Mouse (Mus musculus) erythroblast, embryonic 14.5 days (primary cell): ENCODE results near the gene Tjp1. TPM values are rescaled to one million over a fixed set of nuclear protein-coding genes. Genes with fewer than 3 reads are reported as not detected.

Source experiments
- H3K27me3 ChIP-seq: 2 replicates; pipeline ENCODE4 v1.6.1; 2012; ENCODE audit warnings: inconsistent platforms; ENCODE audit not compliant: control insufficient read depth
- H3K36me3 ChIP-seq: 2 replicates; pipeline ENCODE4 v1.6.1; 2012; ENCODE audit warnings: mild to moderate bottlenecking, inconsistent platforms; ENCODE audit not compliant: control insufficient read depth
- H3K4me1 ChIP-seq: 2 replicates; pipeline ENCODE4 v1.6.1; 2012; ENCODE audit warnings: inconsistent platforms; ENCODE audit not compliant: control insufficient read depth
- H3K4me3 ChIP-seq: replicated peaks from 2 replicates; pipeline ENCODE3; 2012; ENCODE audit warnings: moderate library complexity, mild to moderate bottlenecking, inconsistent platforms
- H3K9me3 ChIP-seq: 2 replicates; pipeline ENCODE4 v1.6.1; 2012; ENCODE audit warnings: low read length, inconsistent platforms, mixed read lengths; ENCODE audit not compliant: control insufficient read depth
- GATA1 ChIP-seq: IDR thresholded peaks from 2 replicates; pipeline ENCODE4 v1.6.1; 2012; ENCODE audit warnings: low read length, inconsistent platforms, mixed read lengths
- TAL1 ChIP-seq: IDR thresholded peaks from 3 replicates; pipeline ENCODE4 v1.6.1; 2012; ENCODE audit warnings: low read length, inconsistent platforms, mixed read lengths
- polyA plus RNA-seq: library from polyadenylated mRNA; stranded (reverse); fragments of >175 nt; gene quantifications from 2 replicates; pipeline ENCODE4 v1.2.3, GENCODE M21; 2012

The Tjp1 gene
- polyA plus RNA-seq, 1 experiment = 0.04 TPM

- Histone ChIP-seq H3K4me1 (no peaks in the 10 kb centered on the region), H3K4me3 (no peak overlapping the region), H3K9me3 (no peaks in the 10 kb centered on the region), H3K27me3 (no peaks in the 10 kb centered on the region), H3K36me3 (no peaks in the 10 kb centered on the region)
- no peak for TF ChIP-seq TAL1
- no peak for TF ChIP-seq GATA1
These were observed 179.0 kb downstream of the Tjp1 start for GRCm38 (mm10) chr7:65348540-65348939.

DNA sequence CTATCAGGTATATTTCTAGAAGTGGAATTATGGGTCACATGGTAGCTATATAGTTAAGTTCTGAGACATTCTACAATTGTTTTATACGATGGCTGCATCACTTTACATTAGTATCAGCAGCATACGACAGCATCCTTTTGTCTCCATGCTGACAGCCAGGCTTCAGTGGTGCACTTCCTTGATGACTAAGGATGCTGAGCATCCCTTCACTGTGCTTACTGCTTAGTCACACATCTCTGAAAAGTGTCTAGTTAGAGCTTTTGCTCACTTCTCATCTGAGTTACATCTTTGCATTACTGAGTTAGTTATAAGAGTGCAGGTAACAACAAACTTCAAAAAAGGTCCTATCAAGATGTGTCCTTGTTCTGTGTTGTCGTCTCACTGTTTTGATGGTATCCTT is 182.3 kb downstream of the Tjp1 start:
- TF ChIP-seq GATA1 = no peak
- TF ChIP-seq TAL1 = no peak
- no peaks in the 10 kb centered on the region for H3K9me3 ChIP-seq
- no peaks in the 10 kb centered on the region for H3K27me3 ChIP-seq
- no peak overlapping the region for H3K4me3 ChIP-seq
- no peaks in the 10 kb centered on the region; the same call in 1 of the 2 replicates for H3K36me3 ChIP-seq
- H3K4me1 ChIP-seq = no peaks in the 10 kb centered on the region

GRCm38 (mm10) chr7:65337581-65338270 is 189.9 kb downstream of the Tjp1 start:
- no peak overlapping the region for H3K4me3 ChIP-seq
- H3K36me3 ChIP-seq = peaks cover 6% of the 10 kb centered on the region; the same call in 1 of the 2 replicates
- no peaks in the 10 kb centered on the region for H3K9me3 ChIP-seq
- H3K4me1 ChIP-seq = no peaks in the 10 kb centered on the region
- TF ChIP-seq TAL1 (no peak), GATA1 (no peak)
- no peaks in the 10 kb centered on the region for H3K27me3 ChIP-seq

DNA sequence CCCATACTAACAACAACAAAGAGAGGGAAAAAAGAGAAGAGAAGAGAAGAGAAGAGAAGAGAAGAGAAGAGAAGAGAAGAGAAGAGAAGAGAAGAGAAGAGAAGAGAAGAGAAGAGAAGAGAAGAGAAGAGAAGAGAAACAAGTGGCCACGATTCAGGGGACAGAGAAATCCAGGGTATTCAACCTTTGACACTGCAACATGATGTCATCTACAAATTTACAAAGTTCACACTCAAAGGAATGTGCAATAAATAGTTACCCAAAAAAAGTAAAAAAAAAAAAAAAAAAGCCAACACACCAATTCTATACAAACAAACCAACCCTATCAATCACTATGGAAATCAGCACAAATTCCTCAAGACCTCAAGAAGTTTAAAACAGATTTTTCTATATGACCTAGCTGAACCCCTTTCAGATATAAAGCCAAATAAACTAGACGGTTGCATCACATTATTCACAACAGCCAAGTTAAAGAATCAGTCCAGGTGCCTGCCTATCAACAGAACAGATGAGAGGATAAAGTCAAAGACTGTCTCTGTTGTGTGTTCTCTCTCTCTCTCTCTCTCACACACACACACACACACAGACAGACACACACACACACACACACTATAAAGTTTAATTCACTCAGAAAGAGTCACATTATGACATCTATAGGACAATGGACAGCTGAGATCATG is 194.4 kb downstream of the Tjp1 start:
- H3K4me3 ChIP-seq = no peak overlapping the region
- H3K27me3 ChIP-seq = no peaks in the 10 kb centered on the region
- H3K9me3 ChIP-seq = no peaks in the 10 kb centered on the region
- H3K36me3 ChIP-seq = peaks cover 6% of the 10 kb centered on the region; the same call in 1 of the 2 replicates
- TF ChIP-seq GATA1 = no peak
- TF ChIP-seq TAL1 = no peak
- H3K4me1 ChIP-seq = no peaks in the 10 kb centered on the region

DNA sequence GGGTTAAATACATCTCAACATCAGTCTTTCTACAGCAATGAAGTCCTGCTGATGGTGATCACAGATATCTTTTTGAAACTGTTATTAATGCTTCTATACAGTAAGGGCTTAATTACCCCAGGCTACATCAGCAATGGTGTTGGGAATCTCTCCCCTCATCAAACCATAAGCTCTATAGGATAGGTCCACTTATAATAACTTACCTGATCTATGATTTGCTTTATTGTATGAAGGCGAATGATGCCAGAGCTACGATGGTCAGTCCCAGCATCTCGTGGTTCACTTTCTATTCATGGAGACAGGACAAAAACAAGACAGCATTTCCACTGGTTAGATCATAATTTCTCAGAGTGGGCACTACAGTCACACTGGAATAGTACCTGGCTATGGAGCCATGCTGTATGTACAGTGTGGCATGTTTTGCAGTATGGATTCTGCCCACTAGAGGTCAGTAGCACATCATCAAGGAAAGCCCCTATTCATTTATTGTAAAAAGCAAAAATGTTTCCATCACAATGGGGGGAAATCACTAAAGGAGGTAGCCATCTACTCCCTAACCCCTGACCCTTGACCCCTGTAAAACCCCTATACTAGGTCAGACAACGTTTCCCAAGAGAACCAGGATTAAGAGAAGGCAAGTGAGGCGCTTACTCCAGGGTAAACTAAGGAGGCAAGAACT is 208.4 kb downstream of the Tjp1 start:
- H3K4me3 ChIP-seq = no peak overlapping the region
- H3K27me3 ChIP-seq = no peaks in the 10 kb centered on the region
- H3K36me3 ChIP-seq = peaks cover 16% of the 10 kb centered on the region; the same call in 1 of the 2 replicates
- H3K4me1 ChIP-seq = no peaks in the 10 kb centered on the region
- H3K9me3 ChIP-seq = no peaks in the 10 kb centered on the region
- no peak for TF ChIP-seq GATA1
- no peak for TF ChIP-seq TAL1

- H3K4me1 ChIP-seq = no peaks in the 10 kb centered on the region
- H3K4me3 ChIP-seq = no peak overlapping the region
- H3K36me3 ChIP-seq = peaks cover 25% of the 10 kb centered on the region
- no peaks in the 10 kb centered on the region for H3K9me3 ChIP-seq
- no peaks in the 10 kb centered on the region for H3K27me3 ChIP-seq
- TF ChIP-seq GATA1 = no peak
- TF ChIP-seq TAL1 = no peak
These were observed 210.2 kb downstream of the Tjp1 start for GRCm38 (mm10) chr7:65317418-65317817.

- no peaks in the 10 kb centered on the region for H3K4me1 ChIP-seq
- peaks cover 25% of the 10 kb centered on the region for H3K36me3 ChIP-seq
- no peaks in the 10 kb centered on the region for H3K9me3 ChIP-seq
- H3K4me3 ChIP-seq = no peak overlapping the region
- no peaks in the 10 kb centered on the region for H3K27me3 ChIP-seq
- TF ChIP-seq TAL1 = no peak
- no peak for TF ChIP-seq GATA1
These were observed 212.4 kb downstream of the Tjp1 start for GRCm38 (mm10) chr7:65315182-65315581.

- H3K4me3 ChIP-seq = no peak overlapping the region
- TF ChIP-seq TAL1 (no peak), GATA1 (no peak)
- H3K9me3 ChIP-seq = no peaks in the 10 kb centered on the region
- H3K27me3 ChIP-seq = no peaks in the 10 kb centered on the region
- peaks cover 4% of the 10 kb centered on the region; the same call in 1 of the 2 replicates for H3K36me3 ChIP-seq
- no peaks in the 10 kb centered on the region for H3K4me1 ChIP-seq
These were observed 230.6 kb downstream of the Tjp1 start for GRCm38 (mm10) chr7:65296675-65297589.
